Mouse (Mus musculus) erythroblast, embryonic 14.5 days (primary cell): ENCODE results near the gene Cblc.

Source experiments
- GATA1 ChIP-seq: IDR thresholded peaks from 2 replicates; pipeline ENCODE4 v1.6.1; 2012; ENCODE audit warnings: low read length, inconsistent platforms, mixed read lengths
- TAL1 ChIP-seq: IDR thresholded peaks from 3 replicates; pipeline ENCODE4 v1.6.1; 2012; ENCODE audit warnings: low read length, inconsistent platforms, mixed read lengths

DNA sequence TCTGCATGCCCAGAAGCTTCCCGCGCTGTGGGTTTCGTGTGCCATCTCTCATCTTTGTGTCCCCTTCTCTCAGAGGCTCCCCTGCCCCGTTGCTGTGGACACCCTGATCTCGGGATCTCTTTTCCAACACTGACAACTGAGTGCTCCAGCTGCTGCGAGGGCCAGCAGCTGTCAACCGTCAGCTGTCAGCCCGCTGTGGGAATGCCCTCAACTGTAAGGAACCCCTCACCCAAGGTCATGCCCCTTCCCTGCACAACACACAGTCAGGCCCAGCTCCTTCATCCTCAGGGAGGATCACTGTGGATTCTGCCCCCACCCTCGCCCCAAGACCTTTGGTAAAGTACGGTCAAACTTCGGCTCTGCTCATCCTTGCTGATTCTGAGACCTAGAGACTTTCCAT is 34.3 kb downstream of the Cblc start:
- no peak for TF ChIP-seq TAL1
- no peak for TF ChIP-seq GATA1
